ENCODE assay signal across 15 mouse cellular contexts in the genomic region with DNA sequence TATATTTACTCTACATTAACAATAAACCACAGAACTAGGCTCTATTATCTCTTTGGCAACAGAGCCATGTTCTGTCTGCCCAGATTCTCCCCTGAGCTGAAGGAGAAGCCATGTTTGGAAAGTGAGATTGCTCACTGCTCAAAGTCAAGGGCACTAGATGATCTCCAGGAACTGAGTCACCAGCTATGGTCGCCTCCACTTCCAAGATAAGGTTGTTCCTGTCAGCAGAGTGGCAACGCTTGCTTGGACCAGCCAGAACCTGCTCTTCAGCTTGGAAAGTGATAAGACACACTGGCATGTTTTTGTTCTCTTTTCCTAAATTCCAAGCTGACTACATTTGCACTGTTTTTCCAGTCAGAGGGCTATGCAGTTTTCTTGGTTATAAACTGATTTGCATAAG.
A peak's percentile ranks its signal among the peaks of the same experiment; 100 is the strongest.
DNase-seq lines count a peak whose midpoint lies in the region; ATAC-seq lines count a peak whose summit lies in the region.
"Had no signal": no experiment of that assay in that cellular context is flagged by ENCODE, and none has a peak within 500 bp of the region (broad histone marks: within the 10 kb centered on the region; RNA-seq: fewer than 3 reads in every experiment).

No protein-coding gene starts in this region.

- H3K4me1 ChIP-seq in embryonic facial prominence, embryonic 15.5 days = peaks cover 12% of the 10 kb centered on the region; the same call in 1 of the 2 replicates
- no peaks in the 10 kb centered on the region for H3K4me1 ChIP-seq in embryonic facial prominence, embryonic 10.5 days
- peaks cover 44% of the 10 kb centered on the region for H3K4me1 ChIP-seq in heart, embryonic 15.5 days (replicated peaks)
- H3K4me1 ChIP-seq in intestine, embryonic 16.5 days (ENCODE audit: control insufficient read depth, insufficient read depth, low read length) = no peaks in the 10 kb centered on the region; the same call in 1 of the 2 replicates

- H3K36me3 ChIP-seq in embryonic facial prominence, embryonic 15.5 days = no peaks in the 10 kb centered on the region
- H3K36me3 ChIP-seq in embryonic facial prominence, embryonic 10.5 days (replicated peaks) = no peaks in the 10 kb centered on the region
- no peaks in the 10 kb centered on the region for H3K36me3 ChIP-seq in heart, embryonic 15.5 days
- no peaks in the 10 kb centered on the region for H3K36me3 ChIP-seq in intestine, embryonic 16.5 days (ENCODE audit: control insufficient read depth, insufficient read depth, low read length)
- H3K36me3 ChIP-seq: limb, embryonic 13.5 days had no signal

- no peaks in the 10 kb centered on the region for H3K27me3 ChIP-seq in embryonic facial prominence, embryonic 15.5 days
- H3K27me3 ChIP-seq in embryonic facial prominence, embryonic 10.5 days (replicated peaks; ENCODE audit: low read depth, poor library complexity, severe bottlenecking) = no peaks in the 10 kb centered on the region
- H3K27me3 ChIP-seq in heart, embryonic 15.5 days = no peaks in the 10 kb centered on the region
- H3K27me3 ChIP-seq in intestine, embryonic 16.5 days (replicated peaks; ENCODE audit: control insufficient read depth, insufficient read depth, low read length) = no peaks in the 10 kb centered on the region
- H3K27me3 ChIP-seq: limb, embryonic 13.5 days had no signal

- H3K9ac ChIP-seq in embryonic facial prominence, embryonic 15.5 days = no peak overlapping the region
- H3K9ac ChIP-seq in heart, embryonic 15.5 days = no peak overlapping the region
- H3K9ac ChIP-seq in intestine, embryonic 16.5 days (ENCODE audit: low read depth, low read length) = no peak overlapping the region
- H3K9ac ChIP-seq: limb, embryonic 13.5 days; lung, embryonic 14.5 days had no signal

- H3K9me3 ChIP-seq in embryonic facial prominence, embryonic 15.5 days (replicated peaks) = no peaks in the 10 kb centered on the region
- no peaks in the 10 kb centered on the region for H3K9me3 ChIP-seq in embryonic facial prominence, embryonic 10.5 days
- H3K9me3 ChIP-seq in heart, embryonic 15.5 days (replicated peaks) = no peaks in the 10 kb centered on the region
- no peaks in the 10 kb centered on the region for H3K9me3 ChIP-seq in intestine, embryonic 16.5 days (ENCODE audit: control insufficient read depth, low read length)
- H3K9me3 ChIP-seq: limb, embryonic 13.5 days had no signal

- peak overlapping the region; percentile 5; the same call in 1 of the 2 replicates for H3K27ac ChIP-seq in embryonic facial prominence, embryonic 15.5 days (replicated peaks)
- H3K27ac ChIP-seq in embryonic facial prominence, embryonic 10.5 days (replicated peaks) = no peak overlapping the region
- peak overlapping the region; percentile 79 for H3K27ac ChIP-seq in heart, embryonic 15.5 days
- H3K27ac ChIP-seq in intestine, embryonic 16.5 days (ENCODE audit: low read length) = no peak overlapping the region
- H3K27ac ChIP-seq: limb, embryonic 13.5 days had no signal

- no peak for DNase-seq in embryonic facial prominence, embryonic 10.5 days (ENCODE audit: low spot score)
- peak; percentile 39 for DNase-seq in 3T3-L1 (ENCODE audit: low read depth, low spot score)
- DNase-seq in gastrocnemius, adult 8-10 months (ENCODE audit: low spot score in 2 of 2) = no peak
- DNase-seq: cerebellum, adult 2 months; kidney, postnatal 14 days; layer of hippocampus, postnatal 36 days; lung, embryonic 14.5 days; right cerebral cortex, postnatal 14 days; thymus, postnatal 14 days had no signal

- ATAC-seq in embryonic facial prominence, embryonic 15.5 days (ENCODE audit: insufficient number of reproducible peaks, low FRiP score, low TSS enrichment, low read depth) = no peak
- peak; percentile 52; the same call in 1 of the 2 replicates for ATAC-seq in common myeloid progenitor, adult 5-6 weeks (replicated peaks; ENCODE audit: low read depth, poor library complexity, severe bottlenecking)
- ATAC-seq in heart, embryonic 15.5 days (replicated peaks; ENCODE audit: insufficient number of reproducible peaks, insufficient read depth, low FRiP score, low read depth) = peak; percentile 68
- no peak for ATAC-seq in CD4-positive, CD25-positive, alpha-beta regulatory T cell, adult 4 months
- no peak for ATAC-seq in intestine, embryonic 16.5 days

- H3K4me3 ChIP-seq in embryonic facial prominence, embryonic 15.5 days (replicated peaks) = no peak overlapping the region
- no peak overlapping the region for H3K4me3 ChIP-seq in embryonic facial prominence, embryonic 10.5 days
- no peak overlapping the region for H3K4me3 ChIP-seq in heart, embryonic 15.5 days
- no peak overlapping the region for H3K4me3 ChIP-seq in intestine, embryonic 16.5 days (ENCODE audit: low read length)
- H3K4me3 ChIP-seq: limb, embryonic 13.5 days had no signal

- H3K4me2 ChIP-seq in embryonic facial prominence, embryonic 15.5 days (replicated peaks) = no peak overlapping the region
- no peak overlapping the region for H3K4me2 ChIP-seq in heart, embryonic 15.5 days
- H3K4me2 ChIP-seq in intestine, embryonic 16.5 days (ENCODE audit: low read depth, low read length) = no peak overlapping the region
- H3K4me2 ChIP-seq: limb, embryonic 13.5 days; lung, embryonic 14.5 days had no signal

- WGBS in embryonic facial prominence, embryonic 15.5 days = 65% methylated on average over 2 of the region's 2 CpGs
- 85% methylated on average over 2 of the region's 2 CpGs for WGBS in embryonic facial prominence, embryonic 10.5 days
- 18% methylated on average over 2 of the region's 2 CpGs for WGBS in heart, embryonic 15.5 days
- WGBS in intestine, embryonic 16.5 days = 61% methylated on average over 2 of the region's 2 CpGs

Comparison
In these comparisons a context has a peak if more than half of its experiments do, and no peak if none do; other contexts are left out.
1. H3K27ac ChIP-seq: peak in embryonic facial prominence, embryonic 15.5 days (single experiment) and heart, embryonic 15.5 days (single experiment); none in embryonic facial prominence, embryonic 10.5 days (single experiment) and intestine, embryonic 16.5 days (single experiment).
2. ATAC-seq: peak in common myeloid progenitor, adult 5-6 weeks (single experiment) and heart, embryonic 15.5 days (single experiment); none in embryonic facial prominence, embryonic 15.5 days (single experiment), CD4-positive, CD25-positive, alpha-beta regulatory T cell, adult 4 months (single experiment) and intestine, embryonic 16.5 days (single experiment).